10 mouse cellular contexts compared by ENCODE assay signal in genomic region chr17:32753634-32754033, GRCm38 (mm10). TPM values are rescaled to one million over a fixed set of nuclear protein-coding genes. Genes with fewer than 3 reads are reported as not detected.
A peak's percentile ranks its signal among the peaks of the same experiment; 100 is the strongest.
DNase-seq lines count a peak whose midpoint lies in the region; ATAC-seq and TF ChIP-seq lines count a peak whose summit lies in the region.
"Had no signal": no experiment of that assay in that cellular context is flagged by ENCODE, and none has a peak within 500 bp of the region (broad histone marks: within the 10 kb centered on the region; RNA-seq: fewer than 3 reads in every experiment).

No protein-coding gene starts in this region.

- H3K4me1 ChIP-seq in heart, adult 2 months (ENCODE audit: control insufficient read depth, insufficient read depth, low read length), result no peaks in the 10 kb centered on the region
- H3K4me1 ChIP-seq in ES-E14 (ENCODE audit: control insufficient read depth in 2 of 2, insufficient read depth in 2 of 2, low read length in 2 of 2, poor library complexity in 1 of 2), result peaks cover 2 to 8% of the 10 kb centered on the region in 2 experiments; a peak in 2 of 4 replicates
- H3K4me1 ChIP-seq in kidney, adult 2 months (ENCODE audit: control insufficient read depth, insufficient read depth, low read length), result no peaks in the 10 kb centered on the region
- no peaks in the 10 kb centered on the region for H3K4me1 ChIP-seq in midbrain, postnatal 0 days (ENCODE audit: insufficient read depth, low read length)

- TF ChIP-seq EP300 in heart, adult 2 months (IDR thresholded peaks at IDR 0.05; ENCODE audit: insufficient read depth, low read depth, low read length), result no peak

- TF ChIP-seq CTCF in heart, adult 2 months (IDR thresholded peaks at IDR 0.05), result peak; percentile 50
- no peak; the same call in 1 of the 2 replicates for TF ChIP-seq CTCF in kidney, adult 2 months (conservative IDR thresholded peaks at IDR 0.05; ENCODE audit: insufficient read depth, insufficient read length, low read depth, low read length)
- TF ChIP-seq CTCF in midbrain, postnatal 0 days (IDR thresholded peaks at IDR 0.05), result peak; percentile 59

- TF ChIP-seq POLR2A in heart, adult 2 months (IDR thresholded peaks at IDR 0.05; ENCODE audit: insufficient read depth, low read depth, low read length), result no peak
- TF ChIP-seq POLR2A in kidney, adult 2 months (IDR thresholded peaks at IDR 0.05; ENCODE audit: low read depth, low read length), result no peak

- no peaks in the 10 kb centered on the region for H3K27me3 ChIP-seq in heart, adult 2 months (ENCODE audit: control insufficient read depth, insufficient read depth, low read length)
- H3K27me3 ChIP-seq in kidney, adult 2 months (replicated peaks; ENCODE audit: control insufficient read depth, insufficient read depth, low read length), result no peaks in the 10 kb centered on the region
- no peaks in the 10 kb centered on the region for H3K27me3 ChIP-seq in midbrain, postnatal 0 days (ENCODE audit: insufficient read depth, low read length)

- in situ Hi-C loops in ES-E14 (cut with MboI; ENCODE audit: low sequenced_read_pairs in 2 of 2, unreplicated experiment in 2 of 2), result no loop called here

- no peak overlapping the region for H3K4me3 ChIP-seq in heart, adult 2 months
- no peak overlapping the region for H3K4me3 ChIP-seq in ES-E14 (ENCODE audit: insufficient read depth in 1 of 2, low read depth in 1 of 2, low read length in 2 of 2, poor library complexity in 1 of 2, severe bottlenecking in 1 of 2)
- H3K4me3 ChIP-seq in kidney, adult 2 months (ENCODE audit: insufficient read depth, low read depth, low read length), result no peak overlapping the region
- H3K4me3 ChIP-seq in midbrain, postnatal 0 days (ENCODE audit: low read depth, low read length), result no peak overlapping the region

- H3K9ac ChIP-seq in heart, adult 2 months (ENCODE audit: low read depth, low read length), result no peak overlapping the region
- no peak overlapping the region for H3K9ac ChIP-seq in ES-E14 (ENCODE audit: insufficient read depth, low read depth, low read length, poor library complexity, severe bottlenecking)
- H3K9ac ChIP-seq in midbrain, postnatal 0 days (replicated peaks; ENCODE audit: low read length, poor library complexity, severe bottlenecking), result no peak overlapping the region

- no peak for ATAC-seq in midbrain, postnatal 0 days (ENCODE audit: low FRiP score)

- H3K27ac ChIP-seq in heart, adult 2 months, result no peak overlapping the region
- H3K27ac ChIP-seq in ES-E14 (ENCODE audit: insufficient read depth, low read depth, low read length, poor library complexity, severe bottlenecking), result no peak overlapping the region
- no peak overlapping the region for H3K27ac ChIP-seq in kidney, adult 2 months (ENCODE audit: insufficient read depth, low read depth, low read length)
- H3K27ac ChIP-seq in midbrain, postnatal 0 days (ENCODE audit: low read depth, low read length), result no peak overlapping the region

- intact Hi-C loops in heart, adult 2 months (cut with DNase I), result no loop called here
- intact Hi-C loops in left cerebral cortex, postnatal 14 days (cut with DNase I), result no loop called here

- H3K36me3 ChIP-seq in heart, adult 2 months (ENCODE audit: control insufficient read depth, insufficient read depth, low read length), result no peaks in the 10 kb centered on the region
- H3K36me3 ChIP-seq in ES-E14 (ENCODE audit: control insufficient read depth, insufficient read depth, low read length, poor library complexity, severe bottlenecking), result no peaks in the 10 kb centered on the region
- no peaks in the 10 kb centered on the region for H3K36me3 ChIP-seq in kidney, adult 2 months (ENCODE audit: control insufficient read depth, insufficient read depth, low read length)
- H3K36me3 ChIP-seq in midbrain, postnatal 0 days (ENCODE audit: insufficient read depth, low read length), result no peaks in the 10 kb centered on the region

- H3K79me2 ChIP-seq in heart, adult 2 months (replicated peaks; ENCODE audit: control insufficient read depth, insufficient read depth, low read length), result no peaks in the 10 kb centered on the region

- H3K4me2 ChIP-seq in midbrain, postnatal 0 days (ENCODE audit: low read depth, low read length, poor library complexity, severe bottlenecking), result peak overlapping the region; percentile 9; the same call in 1 of the 2 replicates

- WGBS in heart, adult 2 months, result 16% methylated on average over 12 of the region's 12 CpGs
- WGBS in kidney, adult 2 months, result 12% methylated on average over 12 of the region's 12 CpGs
- WGBS in midbrain, postnatal 0 days, result 13% methylated on average over 12 of the region's 12 CpGs

- no peaks in the 10 kb centered on the region for H3K9me3 ChIP-seq in ES-E14 (ENCODE audit: control insufficient read depth, insufficient read depth, low read depth, low read length)
- no peaks in the 10 kb centered on the region for H3K9me3 ChIP-seq in midbrain, postnatal 0 days (ENCODE audit: low read length)

- DNase-seq in heart, adult 2 months, result peak in 1 of 2 experiments; percentile 19
- no peak for DNase-seq in heart, adult 9 months (ENCODE audit: low spot score in 2 of 2)
- peak; percentile 66 for DNase-seq in ES-E14 (ENCODE audit: low read depth, low spot score)
- DNase-seq in embryo, embryonic 10 days (ENCODE audit: low spot score), result peak; percentile 59
- peak; percentile 24 for DNase-seq in kidney, adult 2 months
- DNase-seq in midbrain, postnatal 0 days (ENCODE audit: low spot score), result peak; percentile 50
- DNase-seq in thymus, postnatal 25 days, result no peak
- no peak for DNase-seq in left cerebral cortex, postnatal 14 days (ENCODE audit: low spot score in 2 of 2)

TF ChIP-seq in ES-E14, 5 proteins besides CTCF, POLR2A, EP300 and RAD21:
- TF ChIP-seq MAFK (IDR thresholded peaks at IDR 0.05; ENCODE audit: insufficient read depth, low read depth, low read length) (no peak), ZC3H11A (IDR thresholded peaks at IDR 0.05; ENCODE audit: borderline replicate concordance, low read depth, low read length) (no peak), ZNF384 (IDR thresholded peaks at IDR 0.05; ENCODE audit: low read depth, low read length) (no peak), HCFC1 (IDR thresholded peaks at IDR 0.05; ENCODE audit: borderline replicate concordance, insufficient read depth, low read length) (no peak)

RNA-seq across cellular contexts. Expression of gene Zfp871, which starts 34.5 kb away (rescaled TPM):
- total RNA-seq in heart, adult 2 months (2021), result 10 to 100 TPM; 25.7 to 27.3 TPM
- 8.6 and 17.5 TPM in 2 replicates for polyA plus RNA-seq in heart, adult 2 months (2012; rRNA removed)
- 21.6 and 21.9 TPM in 2 replicates for total RNA-seq in ES-E14 (2012; rRNA removed)
- 20.5 and 24.8 TPM in 2 replicates for polyA plus RNA-seq in kidney, adult 2 months (2012; rRNA removed)
- 34.5 and 41.4 TPM in 2 replicates for total RNA-seq in midbrain, postnatal 0 days (2014; rRNA removed)
- 41.8 and 46.7 TPM in 2 replicates for polyA plus RNA-seq in midbrain, postnatal 0 days (2015; fragmentation: Nextera tagmentation; extraction: Ambion mirVana)
- 10 to 100 TPM; 74.4 to 87.0 TPM for total RNA-seq in left cerebral cortex, postnatal 14 days (2021)

RNA-seq across cellular contexts. Expression of gene Zfp811, which starts 56.1 kb away (rescaled TPM):
- total RNA-seq in heart, adult 2 months (2021), result under 1 TPM; 0.18 to 0.23 TPM
- 0.06 and 0.32 TPM in 2 replicates for polyA plus RNA-seq in heart, adult 2 months (2012; rRNA removed)
- total RNA-seq in ES-E14 (2012; rRNA removed), result 1.6 and 2.1 TPM in 2 replicates
- 0.14 and 0.16 TPM in 2 replicates for polyA plus RNA-seq in kidney, adult 2 months (2012; rRNA removed)
- 17.9 and 20.9 TPM in 2 replicates for total RNA-seq in midbrain, postnatal 0 days (2014; rRNA removed)
- 22.9 and 26.0 TPM in 2 replicates for polyA plus RNA-seq in midbrain, postnatal 0 days (2015; fragmentation: Nextera tagmentation; extraction: Ambion mirVana)
- 1 to 10 TPM; 8.0 to 8.5 TPM for total RNA-seq in left cerebral cortex, postnatal 14 days (2021)
- polyA plus RNA-seq: liver, adult 2 months; small intestine, adult 2 months had no signal

Comparison
In these comparisons a context has a peak if more than half of its experiments do, and no peak if none do; other contexts are left out.
1. DNase-seq: peak in ES-E14 (single experiment), embryo, embryonic 10 days (single experiment), kidney, adult 2 months (single experiment) and midbrain, postnatal 0 days (single experiment); none in heart, adult 9 months (0 of 2), thymus, postnatal 25 days (single experiment) and left cerebral cortex, postnatal 14 days (0 of 2).